Mouse (Mus musculus) kidney, adult 2 months (tissue): ENCODE measurements around the gene Cdh13.

Source experiments
- CTCF ChIP-seq: fragments of 200-500 bp; conservative IDR thresholded peaks from 2 replicates; pipeline ENCODE4 v1.5.1; 2011; ENCODE audit warnings: low read depth, mild to moderate bottlenecking, control low read depth, low read length, moderate library complexity, mixed read lengths; ENCODE audit not compliant: insufficient read depth, insufficient read length
- POLR2A ChIP-seq: fragments of 200-500 bp; IDR thresholded peaks from one replicate; pipeline ENCODE4 v1.6.1; 2011; ENCODE audit warnings: low read depth, low read length, control low read depth

DNA sequence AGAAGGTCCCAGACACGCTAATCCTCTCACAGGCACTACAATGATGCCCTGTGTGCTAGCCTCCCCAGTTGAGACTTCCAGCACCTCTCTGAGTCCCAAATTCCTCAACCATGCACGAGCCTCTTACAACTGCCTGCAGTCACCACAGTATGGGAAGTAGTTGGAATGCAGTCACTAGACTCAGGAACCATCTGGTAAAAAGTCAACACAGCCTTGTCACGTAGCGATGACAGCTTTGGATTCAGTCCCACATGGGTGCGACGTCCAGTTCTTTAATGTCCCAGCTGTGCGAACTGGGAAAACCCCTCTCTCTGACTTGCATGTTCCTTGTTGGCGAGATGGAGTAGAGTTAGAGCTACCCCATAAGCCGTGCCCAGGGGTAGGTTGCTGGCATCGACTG is 139.1 kb downstream of the Cdh13 start:
- no peak for TF ChIP-seq POLR2A
- TF ChIP-seq CTCF = no peak
